Mouse (Mus musculus) c-Kit-positive CD71-negative TER-119-negative erythroid progenitor cells, embryonic 14.5 days (primary cell): ENCODE results near the gene Fam192a.

Experiments used
- DNase-seq: peaks from one replicate; pipeline ENCODE4 v3.0.0-alpha.2; 2013; ENCODE audit warnings: low read depth

The Fam192a gene

DNA sequence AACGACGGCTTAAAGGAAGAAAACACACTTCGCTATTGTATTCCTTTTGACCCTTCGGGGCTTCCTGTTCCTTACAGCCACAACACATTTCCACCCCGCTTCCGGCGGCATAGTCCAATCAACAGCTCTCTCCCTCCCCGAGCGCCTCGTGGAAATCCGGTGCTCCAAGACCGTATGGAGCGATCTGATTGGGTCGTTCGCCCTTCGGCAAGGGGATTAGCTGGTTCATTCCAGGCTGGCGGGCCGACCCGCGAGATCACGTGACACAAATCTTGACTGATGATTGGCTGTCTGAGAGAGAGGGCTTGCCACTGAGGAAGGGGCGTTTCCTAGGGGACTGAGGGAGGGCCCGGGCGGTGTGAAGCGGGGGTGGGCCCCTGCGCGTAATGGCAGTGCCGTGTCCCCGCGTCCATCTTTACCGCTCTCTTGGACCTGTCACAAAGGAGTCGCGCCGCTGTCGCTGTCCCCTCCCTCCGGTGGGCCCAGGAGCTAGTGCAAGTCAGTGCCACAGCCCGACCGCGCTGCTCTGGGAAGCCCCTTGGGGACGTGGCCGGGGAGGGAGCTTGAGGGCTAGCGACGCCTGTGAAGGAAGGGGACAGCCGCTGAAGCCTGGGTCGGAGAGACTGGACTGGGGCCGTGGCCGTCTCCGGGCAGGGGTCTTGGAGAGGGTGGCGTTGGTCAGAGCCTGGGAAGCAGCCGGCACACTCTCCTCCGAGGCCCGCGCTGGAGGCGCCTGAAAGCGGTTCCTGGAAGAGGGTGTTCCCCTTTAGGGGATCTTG is at the start of gene Fam192a, which contains the start of gene Rspry1:
Gene Fam192a (minus strand): TSS at position 391 of the 779 bp plus-strand sequence.
Gene Rspry1 (plus strand): TSS at position 331 of the 779 bp plus-strand sequence.
- peak; percentile 100 for DNase-seq

DNA sequence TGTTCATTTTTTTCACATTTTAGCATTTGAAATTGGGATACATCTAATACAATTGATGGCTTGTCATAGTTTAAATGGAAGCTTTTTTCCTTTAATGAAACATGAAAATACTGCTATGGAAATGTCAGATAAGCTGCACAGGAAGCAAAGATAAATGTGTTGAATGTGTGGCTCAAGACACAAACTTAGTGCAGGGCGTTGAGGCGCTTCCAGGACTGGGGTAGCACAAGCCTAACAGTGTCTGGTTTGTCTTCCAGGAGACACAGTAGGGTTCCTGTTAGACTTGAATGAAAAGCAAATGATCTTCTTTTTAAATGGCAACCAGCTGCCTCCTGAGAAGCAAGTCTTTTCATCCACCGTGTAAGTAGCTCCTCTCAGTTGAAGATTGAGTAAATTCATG is 47.7 kb upstream of the Fam192a start:
- no peak for DNase-seq

DNA sequence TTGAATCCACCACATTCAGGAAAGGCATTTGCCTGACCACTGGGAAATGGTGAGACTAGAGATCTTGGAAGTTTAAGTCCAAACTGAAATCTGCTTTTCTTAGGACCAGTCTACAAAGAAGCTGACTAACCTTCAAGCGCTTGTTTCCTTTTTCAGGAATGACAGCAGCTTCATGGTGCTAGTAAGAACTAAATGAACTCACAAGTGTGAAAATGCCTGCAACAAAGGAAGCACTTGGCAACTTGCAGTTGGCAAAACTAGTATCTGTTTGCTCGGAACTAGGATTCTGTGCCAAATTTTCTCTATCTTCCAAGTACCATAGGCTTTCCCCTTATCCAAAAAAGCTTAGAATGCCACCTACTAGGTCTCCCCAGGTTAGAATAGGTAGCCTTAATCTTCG is 44.4 kb upstream of the Fam192a start:
- DNase-seq = no peak

DNA sequence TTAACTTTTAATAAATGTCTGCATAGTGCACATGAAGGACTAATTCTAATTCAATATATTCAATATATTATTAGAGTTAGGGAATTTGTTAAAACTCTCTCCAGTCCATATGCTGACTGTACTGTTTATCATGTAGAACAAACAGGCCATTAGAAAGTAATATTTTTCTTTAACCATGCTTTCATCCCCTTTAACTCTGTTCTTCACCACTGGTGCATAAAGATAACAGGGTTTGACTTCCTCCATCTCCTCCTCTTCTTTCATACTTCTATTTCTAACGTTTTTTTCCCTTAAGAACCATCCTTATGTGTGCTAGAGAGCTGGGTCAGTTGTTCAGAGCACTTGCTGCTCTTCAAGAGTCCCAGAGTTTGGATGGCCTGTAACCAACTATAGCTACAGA is 43.4 kb upstream of the Fam192a start:
- DNase-seq = no peak

DNA sequence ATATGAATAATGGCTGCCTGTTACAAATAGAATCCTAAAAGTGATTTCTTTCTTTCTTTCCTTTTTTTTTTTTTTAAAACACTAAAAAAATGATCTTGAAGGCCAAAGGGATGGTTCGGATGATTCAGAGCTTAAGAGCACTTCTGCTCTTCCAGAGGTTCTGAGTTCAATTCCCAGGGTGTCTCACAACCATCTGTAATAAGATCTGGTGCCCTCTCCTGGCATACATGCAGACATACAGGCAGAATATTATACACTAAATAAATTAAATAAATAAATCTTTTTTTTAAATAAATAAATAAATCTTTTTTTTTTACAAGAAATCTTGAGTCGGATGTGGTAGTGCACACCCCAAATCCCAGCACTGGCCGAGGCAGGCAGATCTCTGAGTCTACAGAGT is 40.1 kb upstream of the Fam192a start:
- no peak for DNase-seq

DNA sequence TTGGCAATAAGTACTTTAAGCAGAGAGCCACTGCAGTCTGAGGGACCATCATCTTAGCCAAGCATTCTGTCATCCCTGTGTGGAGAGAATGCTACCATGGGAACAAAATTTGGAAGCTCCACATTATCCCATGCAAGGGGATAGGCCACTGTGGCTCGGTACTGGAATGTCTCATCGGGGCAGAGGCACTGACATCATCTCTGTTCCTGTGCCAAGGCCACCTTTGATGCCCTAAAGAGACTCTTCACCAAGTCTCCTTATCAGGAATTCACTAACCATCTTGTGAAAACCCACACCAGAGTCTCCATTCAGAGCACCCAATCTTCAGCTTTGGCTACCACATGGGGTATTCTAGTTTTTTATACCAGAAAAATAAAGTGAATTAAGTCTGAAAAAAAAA is 39.4 kb upstream of the Fam192a start:
- no peak for DNase-seq

DNA sequence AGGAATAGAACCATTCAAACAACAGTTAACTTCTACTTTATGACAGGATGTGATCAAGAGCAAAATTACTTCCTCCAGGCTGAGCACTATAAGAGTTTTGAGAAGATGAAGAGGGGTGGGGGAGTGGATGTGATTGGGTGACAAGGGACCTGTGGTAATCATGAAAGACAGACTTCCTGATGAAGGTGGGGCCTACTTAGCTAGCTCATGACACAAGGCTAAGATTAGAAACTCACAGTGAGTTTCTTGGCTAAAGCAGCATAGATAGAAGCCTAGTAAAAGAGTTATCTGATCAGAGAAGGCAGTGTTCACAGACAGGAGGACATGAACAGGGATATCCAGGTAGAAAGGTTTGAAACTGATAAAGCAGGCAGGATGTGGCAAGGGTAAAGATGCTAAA is 32.4 kb upstream of the Fam192a start:
- DNase-seq = peak; percentile 30

DNA sequence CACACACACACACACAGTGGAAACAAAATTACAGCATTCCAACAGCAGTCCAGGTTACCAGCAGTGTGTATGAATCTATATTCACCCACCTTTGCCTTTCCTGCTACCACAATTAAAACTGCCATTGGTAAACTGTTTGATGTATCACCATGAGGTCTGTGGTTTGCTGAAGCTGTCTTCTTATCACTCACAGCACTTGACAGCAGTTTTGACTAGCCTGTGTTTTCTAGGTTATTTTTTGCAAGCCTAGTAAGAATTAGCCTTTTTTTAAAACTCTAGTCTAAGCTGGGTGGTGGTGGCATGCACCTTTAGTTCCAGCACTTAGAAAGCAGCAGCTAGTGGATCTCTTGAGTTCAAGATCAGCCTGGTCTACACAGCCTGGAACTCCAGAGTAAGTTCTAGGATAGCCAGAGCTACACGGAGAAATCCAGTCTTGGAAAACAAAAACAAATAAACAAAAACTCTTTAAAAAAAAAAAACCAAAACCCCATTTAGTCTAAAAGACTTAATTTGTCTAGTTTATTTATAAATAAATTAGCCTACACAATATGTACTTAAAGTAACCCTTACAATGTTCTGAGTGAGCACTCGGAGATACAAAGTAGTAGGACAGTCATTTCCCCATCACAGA is 31.9 kb upstream of the Fam192a start:
- DNase-seq = no peak

DNA sequence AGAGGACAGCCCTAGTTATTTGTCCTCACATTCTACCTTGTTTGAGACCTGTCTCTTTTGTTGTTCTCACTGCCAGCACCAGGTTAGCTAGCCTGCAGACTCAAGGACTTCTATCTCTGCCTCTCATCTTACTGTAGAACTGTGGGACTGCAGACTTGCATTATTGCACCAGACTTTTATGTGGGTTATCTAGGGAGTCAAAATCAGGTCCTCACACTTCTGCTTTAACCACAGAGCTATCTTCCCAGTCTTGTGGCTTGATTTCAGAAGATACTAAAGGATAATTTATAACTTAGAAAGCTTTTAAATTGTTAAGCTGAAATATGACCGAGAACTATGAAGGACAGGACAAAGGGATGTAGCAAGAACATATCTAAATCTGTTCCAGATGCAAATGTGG is 23.1 kb upstream of the Fam192a start:
- no peak for DNase-seq

DNA sequence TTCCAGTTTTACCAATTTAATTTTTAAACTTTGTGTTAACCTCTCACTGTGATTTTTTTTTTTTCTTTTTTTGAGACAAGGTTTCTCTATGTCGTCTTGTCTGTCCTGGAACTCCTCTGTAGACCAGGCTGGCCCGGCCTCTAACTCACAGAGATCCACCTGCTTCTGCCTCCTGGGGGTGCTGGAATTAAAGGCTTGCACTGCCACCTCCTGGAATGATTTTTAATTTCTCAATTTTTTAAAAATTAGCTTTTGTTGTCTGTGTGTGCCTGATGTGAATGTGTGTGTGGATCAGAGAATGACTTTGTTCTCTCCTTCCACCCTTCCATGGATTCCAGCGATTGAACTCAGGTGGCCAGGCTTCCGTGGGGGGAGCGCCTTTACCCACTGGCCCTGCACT is 5.3 kb upstream of the Fam192a start:
- no peak for DNase-seq

DNA sequence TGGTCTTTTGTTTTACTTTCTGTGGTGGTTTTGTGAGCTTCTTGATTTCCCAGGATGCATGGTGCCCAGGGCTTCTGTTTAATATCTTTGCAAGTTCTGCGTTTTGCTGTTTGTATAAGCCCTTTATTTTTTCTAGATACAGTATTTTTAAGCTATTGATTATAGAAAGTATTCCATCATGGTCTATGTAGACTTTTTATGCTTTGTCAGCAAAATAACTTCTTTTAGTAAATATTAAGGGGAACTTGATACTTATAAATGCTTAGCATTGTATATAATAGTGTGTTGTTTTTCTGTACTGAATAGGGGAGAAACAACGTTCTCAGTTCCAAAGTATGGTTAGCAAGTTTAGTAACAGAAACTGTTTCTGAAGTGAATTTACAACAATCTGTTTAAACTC is 2.2 kb upstream of the Fam192a start:
- no peak for DNase-seq

DNA sequence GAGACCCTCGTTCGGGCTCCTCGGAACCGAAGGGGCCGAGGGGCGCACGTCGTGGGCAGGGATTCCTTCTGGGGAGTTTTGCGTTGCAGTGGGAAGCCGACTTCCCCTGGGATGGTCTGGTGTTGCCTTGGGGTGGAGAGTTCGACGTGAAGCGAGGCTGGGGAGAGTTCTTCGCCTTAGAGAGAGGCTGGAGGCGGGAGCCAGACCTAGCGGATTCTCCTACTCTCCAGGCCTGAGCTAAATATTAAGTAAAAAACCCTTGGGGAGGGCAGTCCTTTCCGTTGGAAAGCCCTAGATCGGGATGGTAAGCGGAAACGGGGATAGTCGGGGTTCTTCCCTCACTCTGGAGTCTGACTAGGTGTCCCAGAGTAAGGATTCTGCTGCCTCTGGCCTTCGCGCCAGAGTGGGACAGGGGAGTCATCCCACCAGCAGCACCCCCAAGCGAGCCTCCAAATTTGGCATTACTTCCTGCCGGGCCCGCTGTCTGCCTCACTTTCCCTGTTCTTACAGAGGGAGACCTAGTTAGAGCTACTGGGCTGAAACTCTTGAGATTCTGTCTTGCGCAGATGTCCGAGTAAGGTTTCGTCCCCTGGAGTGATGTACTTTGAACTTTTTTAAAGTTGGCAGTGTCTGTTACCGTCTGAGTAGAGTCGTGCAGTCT is 804 bp upstream of the Fam192a start:
- DNase-seq = no peak

DNA sequence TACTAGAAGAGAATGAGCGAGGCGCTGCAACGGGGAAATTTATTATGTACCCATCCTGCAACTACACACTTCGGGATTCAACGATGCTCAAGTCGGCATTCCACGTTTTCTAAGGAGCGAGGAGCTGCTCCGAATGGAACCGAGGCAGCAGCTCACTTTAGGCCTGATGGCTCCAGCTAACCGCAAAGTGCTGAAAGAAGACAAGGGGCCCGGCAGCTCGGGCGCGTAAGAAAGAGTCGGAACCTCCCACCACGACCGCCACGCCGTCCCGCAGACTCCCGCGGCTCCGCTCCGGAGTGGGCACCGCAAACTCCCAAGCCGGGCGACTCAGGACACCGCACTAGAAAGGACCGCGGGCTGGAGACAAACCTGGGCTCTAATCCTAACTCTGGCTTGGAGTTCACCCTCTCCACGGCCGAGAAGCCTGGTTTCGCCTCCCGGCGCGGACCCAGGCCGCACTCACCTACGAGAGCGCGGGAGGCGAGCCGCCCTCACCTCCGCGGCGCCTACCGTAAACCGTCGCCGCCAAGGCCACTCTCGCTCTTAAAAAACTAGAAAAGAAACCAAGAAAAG is 677 bp downstream of the Fam192a start:
- DNase-seq = no peak

DNA sequence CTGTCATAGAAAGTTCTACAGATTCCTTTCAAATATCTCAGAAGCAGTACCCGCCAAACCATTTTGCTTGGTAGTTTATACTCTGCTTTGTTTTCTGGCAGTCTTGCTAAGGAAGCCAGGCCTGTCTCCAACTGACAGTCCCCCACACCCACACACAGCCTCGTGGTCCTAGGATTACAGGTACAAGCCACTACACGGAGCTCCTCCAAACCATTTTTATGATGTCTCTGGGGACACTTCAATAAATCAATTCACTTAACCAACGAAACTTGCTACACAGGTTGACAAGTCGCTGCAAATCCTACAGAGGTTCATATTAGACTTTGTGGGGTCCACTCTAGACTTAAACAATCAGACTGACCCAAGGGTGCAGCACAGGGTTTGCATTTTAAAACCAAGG is 1.3 kb downstream of the Fam192a start:
- DNase-seq = no peak

DNA sequence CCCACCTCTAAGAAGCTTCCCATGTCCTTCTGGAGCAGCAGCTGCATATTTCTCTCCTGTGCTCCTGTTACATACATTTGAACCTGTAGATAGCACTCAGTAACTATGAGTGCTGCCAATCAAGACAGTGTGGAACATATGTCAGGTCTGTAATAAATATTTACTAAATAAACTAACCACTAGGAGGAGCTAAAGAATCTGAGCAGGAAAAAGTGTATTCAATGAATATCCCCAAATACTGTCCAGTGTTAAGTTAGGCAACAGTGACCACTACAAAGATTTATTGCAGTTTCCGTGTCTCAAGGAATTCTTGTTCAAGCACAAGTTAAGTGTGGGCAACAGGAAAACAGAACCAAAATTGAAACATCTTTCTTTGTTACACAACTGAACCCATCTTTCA is 7.6 kb downstream of the Fam192a start:
- DNase-seq = no peak

DNA sequence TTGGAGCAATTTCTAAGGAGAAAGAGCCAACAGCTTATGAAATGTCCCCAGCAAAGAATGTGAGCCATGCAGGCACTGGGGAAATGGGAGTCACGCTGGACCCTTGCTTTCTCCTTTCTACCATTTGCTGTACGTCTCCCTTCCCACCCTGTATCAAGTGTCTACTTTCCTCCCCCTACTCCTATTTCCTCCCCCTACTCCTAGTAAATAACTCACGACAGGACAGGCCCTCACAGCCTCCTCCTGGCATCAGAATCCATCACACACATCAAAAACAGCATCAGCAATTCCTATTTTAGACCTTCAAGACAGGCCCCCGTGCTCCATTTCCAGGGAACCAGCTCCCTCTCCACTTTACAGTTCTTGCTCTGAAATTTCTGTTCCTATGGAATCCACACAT is 10.1 kb downstream of the Fam192a start:
- no peak for DNase-seq

DNA sequence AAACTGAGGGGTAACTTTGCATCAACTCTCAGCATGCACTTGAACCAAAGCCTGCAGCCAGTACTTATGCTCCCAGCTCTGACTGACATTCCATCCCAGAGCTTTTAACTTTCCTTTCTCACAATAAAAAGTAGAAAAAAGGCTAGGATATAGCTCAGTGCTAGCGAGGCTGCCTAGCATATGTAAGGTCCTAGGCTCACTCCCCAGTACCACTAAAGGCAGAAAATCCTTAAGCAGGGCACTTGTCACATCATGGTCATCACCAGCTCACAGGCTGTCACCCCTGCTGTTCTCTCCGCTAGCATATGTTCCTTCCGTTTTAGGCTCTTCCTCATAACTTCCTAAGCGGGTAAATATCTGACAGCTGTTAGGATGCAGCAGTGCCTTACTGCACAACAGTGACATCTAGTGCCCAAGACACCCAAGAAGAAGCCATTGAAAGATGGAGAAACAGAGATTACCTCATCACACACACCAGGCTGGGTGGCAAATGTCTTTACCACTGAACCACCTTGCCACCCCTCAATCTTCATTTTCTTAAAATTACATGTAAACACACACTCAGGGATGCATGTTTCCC is 17.5 kb downstream of the Fam192a start:
- peak; percentile 47 for DNase-seq

DNA sequence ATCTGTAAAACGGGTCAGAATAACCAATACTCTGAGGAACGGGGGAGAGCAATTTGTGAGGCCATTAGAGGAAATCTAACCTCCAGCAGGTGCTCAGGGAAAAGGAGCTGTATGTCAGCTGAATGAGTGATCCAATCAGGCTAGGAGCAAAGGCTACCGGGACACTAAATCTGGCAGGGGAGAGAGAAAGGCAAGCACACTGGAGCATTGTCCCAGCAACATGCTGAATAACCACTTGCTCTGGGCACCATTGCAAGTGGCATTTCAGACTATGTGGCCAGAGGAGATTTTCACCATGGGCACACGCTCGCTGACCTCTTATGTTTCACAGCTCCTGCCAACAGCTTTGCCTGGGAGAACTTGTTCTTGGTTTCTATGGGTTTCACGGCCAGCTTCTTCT is 19.2 kb downstream of the Fam192a start:
- no peak for DNase-seq

DNA sequence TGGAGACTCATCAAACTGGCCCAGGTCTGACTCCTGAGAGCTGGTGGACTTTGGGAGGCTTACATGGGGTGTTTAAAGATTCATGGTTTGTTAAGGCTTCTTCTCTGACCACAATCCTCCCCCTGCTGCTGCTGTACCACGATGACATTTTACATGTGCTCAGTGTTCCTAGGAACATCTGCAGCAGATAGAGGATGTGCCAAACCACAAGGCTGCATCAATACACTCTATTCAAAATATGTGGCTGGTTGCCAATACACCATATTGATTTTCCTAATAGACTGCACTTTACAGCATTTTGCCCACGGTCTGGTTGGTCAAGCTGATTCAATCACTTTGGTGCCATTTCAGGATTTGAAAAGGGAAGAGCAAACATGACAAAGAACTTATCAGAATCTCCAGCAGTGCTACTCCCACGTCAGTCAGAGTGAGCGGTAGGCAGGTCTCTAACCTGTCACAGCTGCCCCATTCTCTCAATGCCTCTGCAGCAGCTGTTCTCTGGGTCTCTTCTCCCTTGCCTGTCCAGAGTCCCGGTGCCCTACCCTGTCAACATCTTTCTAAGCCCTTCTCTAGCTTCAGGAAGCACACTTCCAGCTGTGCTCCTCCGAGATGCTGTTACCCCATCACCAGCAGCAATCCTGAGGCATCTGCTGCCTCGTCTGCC is 19.8 kb downstream of the Fam192a start:
- no peak for DNase-seq

DNA sequence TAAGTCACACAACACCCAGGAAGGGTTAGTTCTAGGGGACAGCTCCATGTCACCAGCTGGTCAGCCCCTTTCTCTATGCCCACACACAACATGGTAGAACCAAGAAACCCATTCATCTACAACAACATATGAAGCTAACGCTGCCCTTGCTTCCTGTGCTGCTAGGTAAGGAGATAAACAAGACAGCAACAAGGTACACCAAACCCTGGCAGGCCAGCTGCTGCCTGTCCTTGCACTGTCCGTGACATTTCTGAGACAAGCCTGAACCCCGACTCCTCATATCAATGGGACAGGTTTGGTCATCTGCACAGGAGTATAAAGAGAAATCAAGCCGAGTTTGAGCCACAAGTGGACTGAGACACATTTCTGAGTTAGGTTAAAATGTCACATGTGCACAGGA is 26.6 kb downstream of the Fam192a start:
- DNase-seq = no peak

DNA sequence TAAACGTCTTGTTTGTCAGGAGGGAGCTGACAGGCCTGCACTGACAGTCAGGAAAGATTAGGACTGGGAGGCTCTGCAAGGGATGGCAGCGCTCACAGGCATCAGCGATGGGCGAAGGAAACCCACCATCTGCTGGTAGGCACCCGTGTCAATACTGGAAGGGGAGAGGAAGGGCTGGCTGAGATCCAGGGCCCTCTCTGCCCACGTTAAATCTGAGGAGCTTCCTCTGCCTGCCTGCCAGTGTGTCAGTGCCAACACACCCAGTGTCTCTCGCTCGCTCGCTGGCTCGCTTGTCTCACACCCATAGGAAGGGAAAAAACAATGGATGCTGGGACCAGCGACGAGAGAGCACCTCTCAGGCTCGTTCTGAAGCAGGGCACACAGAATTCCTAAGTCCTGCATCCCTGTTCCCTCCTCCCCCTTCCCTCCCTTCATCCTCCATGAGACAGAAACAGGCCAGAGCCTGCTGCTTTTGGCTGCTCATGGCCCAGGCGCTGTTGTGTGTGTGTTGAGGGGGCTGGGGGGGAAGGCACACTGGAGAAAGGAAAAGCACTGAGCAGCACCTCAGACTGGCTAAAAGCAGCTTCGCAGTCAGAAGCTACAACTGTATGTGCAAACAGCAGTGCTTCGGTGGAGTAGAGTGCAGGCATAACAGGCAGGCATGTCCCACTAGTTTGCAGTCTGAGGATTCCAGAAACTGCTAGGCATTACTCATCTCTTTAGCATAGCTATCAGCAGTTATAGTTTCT is 27.5 kb downstream of the Fam192a start:
- no peak for DNase-seq
